Mouse (Mus musculus) C2C12 (cell line): Measurements from ENCODE around the gene Gm38655. TPM values are rescaled to one million over a fixed set of nuclear protein-coding genes. Genes with fewer than 3 reads are reported as not detected.

ENCODE experiments used
- H3K27me3 ChIP-seq: one replicate; pipeline ENCODE4 v1.6.1; 2011; ENCODE audit not compliant: control insufficient read depth, insufficient read depth, insufficient read length
- H3K36me3 ChIP-seq: one replicate; pipeline ENCODE4 v1.6.1; 2011; ENCODE audit not compliant: control insufficient read depth, insufficient read depth
- H3K4me3 ChIP-seq: one replicate; pipeline ENCODE4 v1.5.1; 2011; ENCODE audit warnings: mild to moderate bottlenecking, control low read depth; ENCODE audit not compliant: poor library complexity, insufficient read depth, severe bottlenecking
- H3K79me2 ChIP-seq: one replicate; pipeline ENCODE4 v1.6.1; 2011; ENCODE audit not compliant: control insufficient read depth, insufficient read depth
- H3K79me3 ChIP-seq: one replicate; pipeline ENCODE4 v1.6.1; 2011; ENCODE audit warnings: low read depth, control low read depth
- H3ac ChIP-seq: one replicate; pipeline ENCODE3; 2011; ENCODE audit warnings: low read depth; ENCODE audit not compliant: control insufficient read depth, insufficient read length
- CEBPB ChIP-seq: IDR thresholded peaks from one replicate; pipeline ENCODE4 v1.6.1; 2011; ENCODE audit warnings: low read depth, mild to moderate bottlenecking, control low read depth, moderate library complexity
- CTCF ChIP-seq: IDR thresholded peaks from one replicate; pipeline ENCODE4 v1.5.1; 2011; ENCODE audit not compliant: control insufficient read depth, insufficient read depth, insufficient read length
- FOSL1 ChIP-seq: IDR thresholded peaks from one replicate; pipeline ENCODE4 v1.8.0; 2011; ENCODE audit warnings: mild to moderate bottlenecking, low read length; ENCODE audit not compliant: poor library complexity, insufficient read depth, severe bottlenecking
- MAX ChIP-seq: IDR thresholded peaks from one replicate; pipeline ENCODE4 v1.6.1; 2011; ENCODE audit warnings: mild to moderate bottlenecking, control low read depth
- MYOD1 ChIP-seq: IDR thresholded peaks from one replicate; pipeline ENCODE4 v1.6.1; 2011; ENCODE audit warnings: low read depth; ENCODE audit not compliant: control insufficient read depth, insufficient read length
- MYOG ChIP-seq: IDR thresholded peaks from one replicate; pipeline ENCODE4 v1.6.1; 2011; ENCODE audit not compliant: control insufficient read depth, insufficient read length; ENCODE audit errors: extremely low read depth
- USF1 ChIP-seq: IDR thresholded peaks from one replicate; pipeline ENCODE4 v1.6.1; 2011; ENCODE audit warnings: low read depth, mild to moderate bottlenecking, control low read depth, moderate library complexity
- polyA plus RNA-seq: library from polyadenylated mRNA; unstranded; fragments of >200 nt; fragmentation: generic; extraction: Trizol; gene quantifications from one replicate; pipeline ENCODE4 v1.2.1, GENCODE M21; 2012; ENCODE audit warnings: missing spikeins

The Gm38655 gene
- polyA plus RNA-seq, 1 experiment = not detected

GRCm38 (mm10) chr17:25184129-25184691, 8.9 kb upstream of the Gm38655 start, which contains the start of gene BC003965:
BC003965 (plus strand) TSS chr17:25184554.
- peaks cover 46% of the 10 kb centered on the region for H3K79me2 ChIP-seq
- peaks cover 25% of the 10 kb centered on the region for H3K79me3 ChIP-seq
- peaks cover 12% of the 10 kb centered on the region for H3K27me3 ChIP-seq
- TF ChIP-seq MAX = peak; percentile 99
- TF ChIP-seq MYOD1 = no peak
- no peak for TF ChIP-seq CEBPB
- peak within 1 kb of the TSS; percentile 99 for H3K4me3 ChIP-seq
- peak within 1 kb of the TSS; percentile 85 for H3ac ChIP-seq
- H3K36me3 ChIP-seq = peaks cover 5% of the 10 kb centered on the region

GRCm38 (mm10) chr17:25183232-25183631, 8.0 kb upstream of the Gm38655 start:
- Histone ChIP-seq H3K27me3 (peaks cover 14% of the 10 kb centered on the region), H3K79me2 (peaks cover 38% of the 10 kb centered on the region), H3K79me3 (peaks cover 22% of the 10 kb centered on the region), H3K36me3 (peaks cover 5% of the 10 kb centered on the region), H3K4me3 (no peak overlapping the region), H3ac (peak overlapping the region; percentile 1)
- TF ChIP-seq CEBPB (no peak), FOSL1 (no peak), MYOD1 (no peak), MYOG (no peak)

GRCm38 (mm10) chr17:25172558-25172957, 2.7 kb downstream of the Gm38655 start:
- Histone ChIP-seq H3K36me3 (no peaks in the 10 kb centered on the region), H3K79me2 (no peaks in the 10 kb centered on the region), H3ac (no peak overlapping the region), H3K4me3 (no peak overlapping the region), H3K27me3 (peaks cover 52% of the 10 kb centered on the region), H3K79me3 (no peaks in the 10 kb centered on the region)
- no peak for TF ChIP-seq MAX

- no peaks in the 10 kb centered on the region for H3K79me3 ChIP-seq
- no peaks in the 10 kb centered on the region for H3K36me3 ChIP-seq
- no peak overlapping the region for H3K4me3 ChIP-seq
- no peak for TF ChIP-seq MYOG
- TF ChIP-seq USF1 = no peak
- no peak for TF ChIP-seq FOSL1
- no peak for TF ChIP-seq MAX
- TF ChIP-seq CTCF = no peak
- no peak for TF ChIP-seq CEBPB
- no peak for TF ChIP-seq MYOD1
- H3ac ChIP-seq = no peak overlapping the region
- peaks cover 28% of the 10 kb centered on the region for H3K27me3 ChIP-seq
- H3K79me2 ChIP-seq = no peaks in the 10 kb centered on the region
These were observed 5.6 kb downstream of the Gm38655 start for GRCm38 (mm10) chr17:25169706-25170105.

- H3K36me3 ChIP-seq = no peaks in the 10 kb centered on the region
- peaks cover 7% of the 10 kb centered on the region for H3K27me3 ChIP-seq
- no peak for TF ChIP-seq MYOD1
- no peak for TF ChIP-seq MAX
- TF ChIP-seq MYOG = no peak
- TF ChIP-seq FOSL1 = no peak
- no peak for TF ChIP-seq USF1
- TF ChIP-seq CTCF = no peak
- no peak for TF ChIP-seq CEBPB
- H3K4me3 ChIP-seq = no peak overlapping the region
- no peaks in the 10 kb centered on the region for H3K79me2 ChIP-seq
- no peak overlapping the region for H3ac ChIP-seq
- H3K79me3 ChIP-seq = no peaks in the 10 kb centered on the region
These were observed 9.2 kb downstream of the Gm38655 start for GRCm38 (mm10) chr17:25165970-25166671.

GRCm38 (mm10) chr17:25164770-25165169, 10.5 kb downstream of the Gm38655 start:
- Histone ChIP-seq H3ac (no peak overlapping the region), H3K4me3 (no peak overlapping the region), H3K79me2 (no peaks in the 10 kb centered on the region), H3K27me3 (peaks cover 3% of the 10 kb centered on the region), H3K79me3 (no peaks in the 10 kb centered on the region), H3K36me3 (peaks cover 14% of the 10 kb centered on the region)
- no peak for TF ChIP-seq CTCF
- TF ChIP-seq MYOG = no peak
- TF ChIP-seq MYOD1 = no peak
- no peak for TF ChIP-seq MAX
- no peak for TF ChIP-seq USF1
- TF ChIP-seq CEBPB = no peak
- TF ChIP-seq FOSL1 = no peak
